Mouse (Mus musculus): Measurements from ENCODE around the gene Tmem108.

GRCm38 (mm10) chr9:103545271-103545670, 216.4 kb downstream of the Tmem108 start:
- TF ChIP-seq CTCF (IDR thresholded peaks at IDR 0.05; ENCODE audit: low read depth), result no peak
- TF ChIP-seq EP300 (IDR thresholded peaks at IDR 0.05; ENCODE audit: low read depth), result no peak

All from liver, postnatal 0 days (tissue).